Mouse (Mus musculus): ENCODE measurements at regions not wholly inside any gene's neighbourhood (a gene's known extent, or its start where the extent isn't known, plus 50 kb on each side); places are given as distances from the start of the nearest gene placed in this dataset.

- DNase-seq: no peak
Observed at GRCm38 (mm10) chr7:117269263-117269897, 111.4 kb upstream of the Xylt1 start.

GRCm38 (mm10) chr7:117278388-117278961, 102.3 kb upstream of the Xylt1 start:
- DNase-seq: no peak

GRCm38 (mm10) chr7:117282194-117282593, 98.6 kb upstream of the Xylt1 start:
- DNase-seq: no peak

- DNase-seq: no peak
Observed at GRCm38 (mm10) chr7:117285206-117285605, 95.6 kb upstream of the Xylt1 start.

GRCm38 (mm10) chr7:117285985-117286384, 94.8 kb upstream of the Xylt1 start:
- no peak for DNase-seq

- DNase-seq: no peak
Observed at GRCm38 (mm10) chr7:117303705-117304104, 77.1 kb upstream of the Xylt1 start.

- no peak for DNase-seq
Observed at GRCm38 (mm10) chr7:117310586-117311200, 70.1 kb upstream of the Xylt1 start.

GRCm38 (mm10) chr7:117311316-117311715, 69.5 kb upstream of the Xylt1 start:
- DNase-seq: no peak

GRCm38 (mm10) chr7:117316126-117316805, 64.5 kb upstream of the Xylt1 start:
- no peak for DNase-seq

GRCm38 (mm10) chr7:117317362-117317761, 63.4 kb upstream of the Xylt1 start:
- DNase-seq: no peak

GRCm38 (mm10) chr7:117320552-117320951, 60.2 kb upstream of the Xylt1 start:
- DNase-seq: no peak

Data from liver (tissue).